Mouse (Mus musculus) mesoderm, embryonic 11.5 days (tissue): ENCODE results near the gene Fbxo33.

Experiments used
- DNase-seq: peaks from one replicate; pipeline ENCODE4 v3.0.0-alpha.2; 2012; ENCODE audit warnings: low read depth, low spot score

Fbxo33 gene

DNA sequence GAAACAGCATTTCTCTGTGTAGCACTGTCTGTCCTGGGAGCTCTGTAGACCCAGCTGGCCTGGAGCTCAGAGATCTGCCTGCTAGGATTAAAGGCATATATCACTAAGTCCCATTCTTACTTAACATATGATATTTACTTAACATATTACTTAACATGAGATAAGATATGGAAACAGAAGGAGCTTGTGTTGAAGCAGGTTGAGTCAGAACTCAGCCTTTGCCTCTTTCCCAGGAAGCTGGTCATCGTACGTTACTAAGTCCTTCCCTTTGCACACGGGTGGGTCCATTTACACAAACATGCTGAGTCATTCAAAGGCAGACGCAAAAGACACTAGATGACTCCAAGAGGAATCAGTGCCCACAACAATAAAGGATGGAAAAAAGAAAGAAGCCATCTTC, 20.8 kb downstream of the Fbxo33 start:
- no peak for DNase-seq

DNA sequence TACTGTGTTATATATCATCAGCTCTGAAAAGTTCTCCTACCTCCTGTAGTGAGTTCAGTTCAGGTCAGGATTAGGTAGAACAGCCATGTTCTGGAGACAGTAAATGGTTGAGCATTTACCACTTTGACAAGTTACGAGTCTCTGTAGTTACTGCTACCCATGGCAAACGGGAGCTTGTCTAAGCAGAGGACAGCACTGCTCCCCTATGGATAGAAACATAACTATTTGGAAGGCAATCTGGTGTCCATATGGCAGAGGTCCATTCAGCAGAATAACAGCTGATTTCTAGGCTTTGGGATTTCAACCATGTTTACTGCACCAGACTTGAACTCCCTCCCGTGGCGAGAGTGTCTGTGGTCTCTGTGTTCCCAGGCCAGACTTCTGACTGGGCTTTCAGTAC, 23.6 kb downstream of the Fbxo33 start:
- DNase-seq = peak; percentile 9

DNA sequence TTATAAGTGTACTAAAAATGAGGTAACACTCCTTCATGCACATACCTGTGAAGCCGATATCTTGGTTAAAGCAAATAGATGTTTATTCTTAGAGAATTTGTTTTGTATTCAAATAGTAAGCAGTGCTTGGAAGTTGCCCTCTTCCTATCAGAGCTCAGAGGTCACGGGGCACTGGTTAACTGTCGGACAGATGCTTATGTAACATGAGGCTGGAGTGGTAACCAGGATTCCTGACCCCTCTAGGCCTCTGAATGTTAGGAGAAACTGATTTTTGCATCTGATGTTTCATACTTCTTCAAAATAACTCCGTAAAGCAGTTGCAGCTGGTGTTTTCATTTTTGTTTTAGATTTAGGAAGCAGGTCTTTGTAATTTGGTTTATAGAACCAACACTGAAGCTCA, 24.5 kb downstream of the Fbxo33 start:
- DNase-seq = no peak

- no peak for DNase-seq
Observed at GRCm38 (mm10) chr12:59194341-59195003, 25.1 kb downstream of the Fbxo33 start.

DNA sequence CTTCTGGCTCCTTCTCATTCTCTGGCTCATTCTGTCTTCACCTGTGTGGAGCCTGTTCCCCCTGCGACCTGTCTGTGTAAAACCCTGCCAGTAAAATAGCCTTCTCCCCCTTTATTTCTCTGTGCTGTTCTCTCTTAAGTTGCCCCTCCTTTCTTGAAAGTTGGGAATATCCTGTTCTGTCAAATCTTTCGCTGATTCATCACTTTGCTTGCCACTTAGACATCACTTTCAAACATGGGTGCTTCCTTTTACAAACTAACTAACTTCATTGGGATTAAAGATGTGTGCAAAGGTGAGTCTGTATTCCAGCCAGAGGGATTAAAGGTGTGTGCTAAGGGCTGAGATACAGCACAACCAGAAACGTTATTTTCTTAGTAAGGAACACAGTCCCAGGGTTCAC, 25.9 kb downstream of the Fbxo33 start:
- DNase-seq = no peak

- no peak for DNase-seq
Observed at GRCm38 (mm10) chr12:59188086-59188682, 31.3 kb downstream of the Fbxo33 start.

GRCm38 (mm10) chr12:59177814-59178213, 41.7 kb downstream of the Fbxo33 start:
- DNase-seq = no peak

- no peak for DNase-seq
Observed at GRCm38 (mm10) chr12:59169935-59170334, 49.6 kb downstream of the Fbxo33 start.

- DNase-seq = no peak
Observed at GRCm38 (mm10) chr12:59166557-59166956, 53.0 kb downstream of the Fbxo33 start.

DNA sequence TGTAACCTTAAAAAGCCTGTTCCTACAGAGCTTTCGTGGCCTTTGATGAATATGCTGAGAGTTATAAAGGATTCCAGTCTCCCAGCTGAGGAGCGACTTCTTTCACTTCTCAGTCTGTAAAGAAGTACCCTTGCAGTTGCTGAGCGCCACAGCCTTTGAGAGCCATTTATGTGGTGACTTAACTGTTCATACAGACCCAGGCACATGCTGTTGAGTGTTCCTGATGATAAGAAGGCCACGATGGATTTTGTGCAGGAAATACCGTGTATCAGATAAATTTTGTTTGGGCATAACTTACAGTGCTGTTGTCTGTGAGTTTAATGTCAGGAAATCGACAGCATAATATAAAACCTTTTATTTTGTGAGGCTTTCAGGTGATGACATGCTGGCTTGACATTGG, 55.0 kb downstream of the Fbxo33 start:
- DNase-seq = no peak

- DNase-seq = no peak
Observed at GRCm38 (mm10) chr12:59162797-59163196, 56.7 kb downstream of the Fbxo33 start.

GRCm38 (mm10) chr12:59161091-59161490, 58.4 kb downstream of the Fbxo33 start:
- peak; percentile 2 for DNase-seq
